Mouse (Mus musculus) urinary bladder, postnatal 25 days (tissue): Measurements from ENCODE around the gene Spesp1.
A peak's percentile ranks its signal among the peaks of the same experiment; 100 is the strongest.

Source experiments
- DNase-seq: peaks from one replicate; pipeline ENCODE4 v3.0.0; 2022; ENCODE audit warnings: low spot score

Gene Spesp1

DNA sequence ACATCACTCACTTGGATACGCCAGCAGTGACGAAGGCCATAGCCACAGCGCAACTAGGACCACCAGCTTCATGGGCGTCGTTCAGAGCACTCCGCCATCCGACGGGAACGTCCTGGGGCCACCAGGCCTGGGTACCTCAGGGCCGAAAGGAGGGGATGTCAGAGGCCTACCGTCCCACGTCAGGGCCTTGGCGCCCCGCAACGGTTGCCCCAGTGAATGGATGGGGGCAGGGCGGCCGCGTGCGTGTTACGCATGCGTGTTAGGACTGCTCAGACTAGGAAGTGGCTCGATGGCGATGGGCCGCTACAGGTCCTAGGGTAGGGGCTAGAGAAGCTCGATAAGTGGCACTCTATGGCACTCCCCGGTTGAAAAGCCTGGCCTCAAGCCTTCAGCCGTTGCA is at the start of gene Spesp1:
Spesp1 (minus strand) TSS at position 218 of the 400 bp plus-strand sequence.
- DNase-seq = no peak

DNA sequence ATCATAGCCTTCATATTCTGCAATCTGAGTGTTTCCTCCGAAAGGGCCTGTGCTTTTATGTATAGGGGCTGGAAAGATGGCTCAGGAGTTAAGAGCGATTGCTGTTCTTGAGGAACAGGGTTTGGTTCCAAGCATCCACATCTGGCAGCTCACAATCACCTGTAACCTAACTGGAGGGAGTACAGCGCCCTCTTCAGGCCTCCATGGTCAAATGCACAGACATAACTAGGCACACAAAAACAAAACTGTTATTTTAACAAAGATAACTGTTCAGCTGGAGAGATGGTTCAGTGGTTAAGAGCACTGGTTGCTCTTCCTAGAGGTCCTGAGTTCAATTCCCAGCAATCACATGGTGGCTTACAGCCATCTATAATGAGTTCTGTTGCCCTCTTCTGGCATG is 44.0 kb upstream of the Spesp1 start:
- DNase-seq = no peak

DNA sequence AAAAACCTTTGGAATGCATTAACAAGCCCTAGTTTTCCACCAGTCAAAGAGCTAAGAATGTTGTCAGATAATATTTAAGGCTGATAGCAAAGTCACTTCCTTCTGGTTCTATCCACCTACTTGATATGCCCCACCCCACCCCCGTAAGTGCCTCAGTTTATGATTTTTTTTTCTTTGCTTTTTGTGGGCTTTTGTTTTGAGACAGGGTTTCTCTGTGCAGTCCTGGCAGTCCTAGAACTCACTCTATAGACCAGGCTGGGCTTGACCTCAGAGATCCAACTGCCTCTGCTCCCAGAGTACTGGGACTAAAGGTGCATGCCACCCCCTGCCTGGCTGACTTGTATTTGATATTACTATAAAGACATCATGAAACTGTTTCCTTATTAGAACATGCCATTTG is 41.8 kb upstream of the Spesp1 start:
- DNase-seq = no peak

DNA sequence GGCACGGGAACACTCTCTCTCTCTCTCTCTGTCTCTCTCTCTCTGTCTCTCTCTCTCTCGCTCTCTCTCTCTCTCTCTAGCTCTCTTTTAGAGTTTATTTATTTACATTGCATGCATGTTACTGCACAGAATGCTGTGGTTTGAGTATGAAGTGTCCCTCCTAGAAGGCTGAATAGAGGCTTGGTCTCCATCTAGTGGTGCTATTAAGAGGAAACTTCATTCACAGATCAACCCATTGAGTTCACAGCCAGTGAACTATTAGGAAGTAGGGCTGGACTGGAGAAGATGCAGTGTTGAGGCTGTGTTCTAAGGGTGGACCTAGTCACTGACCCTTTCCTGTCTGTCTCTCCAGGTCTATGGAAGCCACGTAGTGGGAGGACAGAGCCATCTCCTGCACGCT is 36.7 kb upstream of the Spesp1 start:
- DNase-seq = no peak

DNA sequence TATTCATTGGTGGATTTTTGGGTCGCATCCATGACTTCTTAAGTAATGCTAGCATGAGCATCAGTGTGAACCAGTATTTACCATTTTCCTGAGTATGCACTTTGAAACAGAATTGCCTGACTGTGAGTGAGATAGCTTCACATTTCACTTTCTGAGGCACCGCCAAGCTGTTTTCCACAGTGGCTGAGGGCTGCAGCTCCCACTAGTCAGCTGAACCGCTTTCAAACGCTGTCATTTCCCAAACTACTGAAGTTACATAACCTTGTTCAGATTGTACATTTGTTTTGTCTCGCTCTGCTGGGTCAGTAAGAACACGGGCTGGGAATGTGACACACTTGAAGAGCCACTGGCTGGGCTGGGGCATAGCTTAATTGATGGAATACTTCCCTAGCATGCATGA is 33.5 kb upstream of the Spesp1 start:
- DNase-seq = no peak

DNA sequence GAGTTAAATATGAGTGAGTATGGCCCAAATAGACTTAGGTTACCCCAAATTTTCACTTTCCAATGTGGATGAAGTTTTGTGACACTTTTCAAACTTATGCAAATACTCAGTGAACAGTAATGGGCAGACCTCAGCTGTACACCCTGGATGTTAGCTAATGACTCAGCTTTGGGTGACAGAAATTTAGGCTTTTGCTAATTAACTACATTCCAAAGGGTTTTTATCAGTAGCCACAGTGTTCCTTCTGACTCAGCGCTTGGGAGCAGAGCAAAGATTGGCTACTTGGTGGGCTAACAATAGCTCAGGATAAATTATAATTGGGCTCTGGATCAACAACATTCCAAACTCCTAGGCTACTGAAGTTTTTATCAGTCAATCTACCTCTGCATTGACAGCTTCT is 14.9 kb upstream of the Spesp1 start:
- no peak for DNase-seq

DNA sequence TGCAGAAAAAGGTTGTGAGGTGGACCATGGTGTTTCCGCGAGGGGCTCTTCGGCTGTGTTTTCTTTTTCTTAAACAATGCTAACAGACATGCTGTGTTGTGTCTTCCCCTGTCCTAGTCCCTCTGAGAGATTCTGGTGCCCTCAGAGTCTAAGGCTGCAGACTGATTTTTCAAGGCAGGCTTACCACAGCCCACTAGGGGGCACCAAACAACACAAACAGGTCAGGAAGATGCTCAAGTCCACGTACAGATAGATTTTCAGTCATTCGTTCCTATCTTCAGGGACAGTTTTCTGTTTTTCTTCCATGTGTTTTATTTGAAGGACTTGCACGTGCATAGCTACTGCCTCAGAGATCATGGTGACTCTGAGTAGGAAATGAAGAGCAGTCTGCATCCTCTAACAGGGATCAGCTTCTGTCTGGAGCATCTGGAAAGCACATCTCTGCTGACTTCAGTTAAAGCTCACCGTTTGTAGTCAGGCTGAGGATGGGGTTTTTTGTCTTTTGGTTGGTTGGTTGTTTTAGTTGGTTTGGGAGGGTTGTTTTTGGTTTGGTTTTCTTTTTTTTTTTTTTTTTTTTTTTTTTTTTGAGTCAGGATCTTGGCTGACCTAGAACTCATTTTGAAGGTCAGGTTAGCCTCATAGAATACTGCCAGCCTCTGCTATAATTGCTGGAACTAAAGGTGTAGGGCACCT is 13.1 kb upstream of the Spesp1 start:
- DNase-seq = peak; percentile 79

DNA sequence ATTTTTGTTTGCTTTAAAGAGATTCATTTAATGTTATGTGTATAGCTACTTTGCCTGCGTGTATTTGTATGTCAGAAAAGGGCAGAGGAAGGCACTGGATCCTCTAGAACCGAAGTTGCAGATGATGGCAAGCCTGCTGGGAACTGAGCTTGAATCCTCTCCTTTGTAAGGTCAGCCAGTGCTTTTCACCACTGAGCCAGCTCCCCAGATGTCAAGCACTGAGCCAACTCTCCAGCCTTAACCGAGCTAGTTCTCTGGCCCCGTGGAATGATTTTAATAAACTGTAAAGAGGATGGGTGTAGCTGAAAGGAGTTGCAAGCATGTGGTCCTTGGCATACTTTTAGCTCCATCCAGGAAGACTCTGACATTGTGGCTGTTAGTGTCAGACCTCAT is 5.6 kb upstream of the Spesp1 start:
- DNase-seq = no peak

DNA sequence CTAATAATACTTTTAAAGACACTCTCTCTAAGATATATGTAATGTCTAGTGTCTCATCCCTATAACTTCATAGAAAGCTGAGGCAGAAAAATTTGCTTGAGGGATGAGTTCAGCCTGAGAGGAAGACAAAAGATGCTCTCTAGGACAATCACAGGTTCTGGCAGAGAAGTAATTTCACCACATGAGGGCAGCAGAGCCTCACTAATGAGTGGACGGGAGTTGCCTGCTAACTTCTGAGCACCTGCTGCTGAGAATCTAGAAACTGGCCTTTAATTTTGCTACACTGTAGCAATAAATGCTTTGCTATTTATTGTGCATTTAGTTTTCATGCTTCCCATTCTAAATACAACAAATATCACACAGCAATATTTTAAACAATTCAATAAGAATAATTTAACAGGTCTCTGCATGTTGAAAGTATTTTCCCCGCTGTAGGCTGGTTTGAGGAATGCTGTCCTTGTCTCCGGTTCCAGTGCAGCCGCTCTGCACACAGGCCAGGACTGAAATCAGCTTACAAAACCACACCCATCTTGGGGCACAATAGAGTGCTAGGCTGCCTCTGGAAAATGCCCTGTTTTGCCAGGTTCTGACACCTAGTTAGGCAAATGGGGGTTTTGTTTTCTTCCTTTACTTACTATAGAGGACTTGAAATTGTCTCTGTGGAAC is 5.1 kb upstream of the Spesp1 start:
- DNase-seq = peak; percentile 58

DNA sequence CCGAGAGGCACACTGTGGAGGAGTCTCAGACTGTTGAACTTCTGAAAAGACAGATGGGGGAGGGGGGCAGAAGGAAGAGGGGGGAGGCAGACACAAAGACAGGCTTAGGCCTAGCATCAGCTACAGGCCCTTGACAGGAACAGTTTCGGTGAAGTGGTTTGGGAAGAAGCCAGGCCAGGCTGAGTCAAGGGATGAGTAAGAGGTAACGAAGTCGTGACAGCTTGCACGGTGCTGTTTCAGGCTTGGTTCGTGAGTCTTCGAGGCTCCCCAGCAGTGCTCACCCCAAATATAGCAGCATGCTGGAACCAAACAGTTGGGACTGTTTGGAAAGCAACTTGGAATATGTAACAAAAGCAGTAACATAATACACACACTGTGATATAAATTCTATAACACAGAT is 2.3 kb upstream of the Spesp1 start:
- DNase-seq = no peak

DNA sequence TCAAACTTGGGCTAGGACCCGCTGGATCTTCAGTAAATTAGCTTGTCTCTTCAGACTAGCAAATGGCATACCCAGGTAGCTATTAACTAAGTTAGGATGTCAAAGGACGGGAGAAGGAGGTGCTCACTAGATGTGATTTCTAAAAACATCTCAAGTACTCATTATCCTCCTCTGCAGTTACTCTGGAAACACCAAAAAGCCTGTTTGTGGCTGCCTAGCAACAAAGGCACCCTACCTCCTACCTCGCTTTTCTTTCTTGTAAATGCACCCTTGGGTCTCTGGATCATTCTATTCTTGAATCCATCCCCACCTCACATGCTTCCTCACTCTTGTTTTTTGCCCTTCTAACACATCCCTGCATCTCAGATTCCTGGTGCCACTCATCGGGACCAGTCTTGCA is 5.1 kb downstream of the Spesp1 start:
- no peak for DNase-seq

DNA sequence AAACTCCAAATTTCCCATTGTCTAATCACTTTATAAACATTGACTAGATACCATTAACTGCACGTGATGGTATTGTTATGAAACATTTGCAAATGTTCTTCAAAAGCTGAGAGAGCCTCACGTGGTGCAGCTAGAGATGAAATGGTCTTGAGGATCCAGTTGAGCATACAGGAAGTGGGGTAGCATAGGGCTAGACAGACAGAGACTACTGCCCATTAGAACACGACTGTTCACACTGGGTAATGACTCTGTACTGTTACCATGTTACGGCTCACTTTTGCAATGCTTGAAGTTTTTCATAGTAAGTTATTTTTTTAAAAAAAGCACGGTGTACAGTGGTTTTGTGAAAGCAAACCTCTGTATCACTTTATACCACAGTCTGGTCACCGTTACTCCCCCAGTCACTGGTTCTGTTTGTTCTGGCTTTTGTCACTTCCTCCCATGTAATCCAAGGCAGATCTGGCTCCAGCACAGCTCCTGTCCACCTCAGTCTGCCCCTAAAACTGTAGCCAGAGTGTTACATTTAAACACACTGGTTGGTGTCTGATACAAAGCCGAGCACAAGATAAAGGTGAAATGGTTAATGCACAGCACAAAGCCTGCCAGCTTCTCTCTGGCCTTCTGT is 11.1 kb downstream of the Spesp1 start:
- no peak for DNase-seq

DNA sequence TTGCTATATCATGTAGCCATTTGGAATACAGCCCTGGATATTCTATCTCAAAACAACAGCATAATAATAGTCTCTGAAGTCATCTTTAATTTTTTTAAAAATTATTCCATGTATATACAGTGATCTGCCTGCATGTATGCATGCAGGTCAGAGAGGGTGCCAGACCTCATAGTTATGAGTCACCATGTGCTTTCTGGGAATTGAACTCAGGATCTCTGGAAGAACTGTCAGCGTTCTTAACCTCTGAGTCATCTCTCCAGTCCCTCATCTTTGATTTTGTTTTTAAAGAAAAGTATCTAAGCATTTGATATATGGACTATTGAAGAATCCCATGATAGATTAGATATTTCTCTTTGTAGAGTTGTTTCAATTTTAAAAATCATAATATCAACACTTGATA is 12.8 kb downstream of the Spesp1 start:
- DNase-seq = no peak

DNA sequence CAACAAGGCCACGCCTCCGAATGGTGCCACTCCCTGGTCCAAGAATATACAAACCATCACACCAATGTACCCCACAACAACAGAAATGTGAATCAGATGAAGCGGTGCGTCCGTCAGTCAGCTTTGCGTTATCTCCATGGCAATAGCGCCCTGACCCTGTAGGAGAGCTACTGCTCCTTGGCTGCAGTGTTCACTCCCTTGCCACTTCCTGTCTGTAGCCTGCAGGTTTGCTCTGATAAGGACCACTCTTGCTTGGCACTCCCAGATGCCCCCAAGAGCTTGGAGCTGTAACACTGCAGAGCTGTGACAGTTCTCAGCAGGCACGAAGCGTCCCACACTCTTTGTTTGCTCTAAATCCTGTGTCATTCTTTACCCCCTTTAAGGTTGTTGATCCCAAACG is 16.7 kb downstream of the Spesp1 start:
- DNase-seq = no peak

DNA sequence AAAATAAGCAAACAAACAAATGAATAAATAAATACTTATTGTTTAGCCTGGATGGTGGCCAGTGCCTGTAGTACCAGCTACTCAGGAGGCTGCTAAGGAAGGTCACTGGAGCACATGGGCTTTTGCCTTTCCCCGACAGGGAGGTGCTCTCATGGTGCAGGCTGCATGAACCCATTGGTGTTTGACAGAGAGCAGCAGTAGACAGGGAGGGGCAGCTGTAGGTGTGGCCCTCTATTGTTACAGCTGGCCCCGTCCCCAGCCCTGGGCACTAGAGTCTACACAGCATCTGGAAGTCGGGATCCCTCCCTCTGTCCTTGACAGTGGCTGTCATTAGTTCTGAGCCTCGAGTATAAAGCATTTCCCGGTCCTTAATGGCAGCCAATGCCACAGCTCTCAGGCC is 18.4 kb downstream of the Spesp1 start:
- DNase-seq = no peak

DNA sequence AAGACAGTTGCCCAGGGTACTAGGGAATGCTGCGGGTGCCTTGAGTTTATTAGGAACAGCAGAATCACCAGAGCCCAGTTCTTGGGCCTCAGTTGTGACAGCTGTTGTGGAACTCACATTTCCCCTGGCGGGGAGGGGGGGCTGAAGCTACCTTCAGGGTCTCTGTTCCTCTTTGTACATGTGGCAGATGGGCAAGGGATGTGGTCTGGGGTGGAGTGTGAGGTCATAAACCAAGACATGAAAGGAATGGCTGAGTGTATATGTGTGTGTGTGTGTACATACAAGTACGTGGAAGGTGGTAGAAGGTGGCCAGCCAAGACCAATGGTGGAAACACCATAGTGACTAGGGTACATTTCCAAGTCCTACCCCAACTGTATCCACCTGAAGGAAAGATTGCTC is 20.6 kb downstream of the Spesp1 start:
- no peak for DNase-seq

DNA sequence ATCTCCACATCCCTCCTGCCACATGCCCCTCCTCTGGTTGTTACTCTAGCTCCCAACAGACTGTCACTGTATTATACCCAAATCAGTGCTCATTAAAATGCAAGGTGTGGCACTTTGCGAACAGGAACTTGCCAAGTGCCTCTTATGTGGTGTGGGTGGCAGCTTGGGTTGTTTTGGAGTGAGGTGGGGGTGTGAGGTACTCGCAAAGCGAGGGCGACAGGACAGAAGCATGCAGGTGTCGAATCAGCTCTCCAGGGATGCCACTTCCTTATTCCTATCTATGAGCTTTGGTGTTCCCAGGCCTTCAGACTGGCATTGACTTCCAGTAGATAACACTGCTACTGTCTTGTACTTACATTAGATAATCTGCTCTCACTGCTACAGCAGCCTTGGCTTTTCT is 21.0 kb downstream of the Spesp1 start:
- DNase-seq = no peak

DNA sequence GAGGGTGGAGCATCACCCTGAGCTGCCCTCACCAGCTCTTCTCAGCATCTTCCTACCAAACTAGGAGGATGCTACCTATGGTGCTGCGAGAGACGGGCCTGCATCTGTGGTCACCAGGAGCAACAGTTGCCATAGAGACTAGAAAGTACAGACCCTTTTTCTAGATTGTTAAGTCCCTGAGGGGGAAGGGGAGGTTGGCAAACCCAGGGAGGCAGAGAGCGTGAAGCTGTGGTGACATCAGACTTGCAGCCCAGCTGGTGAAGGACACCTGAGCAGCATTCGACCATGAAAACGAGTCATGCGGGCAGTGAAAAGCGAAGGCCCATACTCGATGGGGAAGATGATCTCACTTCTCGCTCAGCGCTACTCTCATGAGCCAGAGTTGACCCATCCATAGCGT is 24.0 kb downstream of the Spesp1 start:
- no peak for DNase-seq

DNA sequence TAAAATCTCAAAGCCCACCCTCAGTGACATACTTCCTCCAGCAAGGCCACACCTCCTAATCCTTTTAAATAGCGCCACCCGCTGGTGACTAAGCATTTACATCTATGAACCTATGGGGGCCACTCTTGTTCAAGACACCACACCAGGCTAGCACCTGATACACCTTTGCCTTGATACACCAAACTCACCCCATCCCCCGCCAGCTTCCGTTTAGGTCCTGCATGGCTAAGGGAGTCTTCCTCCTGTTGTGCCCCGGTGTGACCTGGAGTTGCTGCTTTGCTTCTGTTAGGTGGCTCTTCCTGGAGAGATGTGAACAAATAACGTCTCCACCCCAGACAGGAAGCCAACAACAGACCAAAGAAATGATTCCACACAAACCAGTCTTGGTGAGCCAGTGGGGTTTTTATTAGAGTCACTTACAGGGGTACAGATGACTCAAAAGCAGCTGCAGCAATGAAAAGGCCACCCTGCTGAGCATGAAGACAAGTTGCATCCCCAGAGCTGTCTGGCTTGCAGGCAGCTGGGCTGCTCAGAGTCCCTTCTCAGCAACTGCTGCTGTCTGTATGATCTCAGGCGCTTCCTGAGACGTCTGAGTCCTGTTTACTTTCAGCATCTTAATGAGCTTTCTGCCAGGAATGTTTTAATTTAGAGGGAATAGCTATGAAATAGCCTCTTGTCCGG is 26.0 kb downstream of the Spesp1 start:
- DNase-seq = no peak

DNA sequence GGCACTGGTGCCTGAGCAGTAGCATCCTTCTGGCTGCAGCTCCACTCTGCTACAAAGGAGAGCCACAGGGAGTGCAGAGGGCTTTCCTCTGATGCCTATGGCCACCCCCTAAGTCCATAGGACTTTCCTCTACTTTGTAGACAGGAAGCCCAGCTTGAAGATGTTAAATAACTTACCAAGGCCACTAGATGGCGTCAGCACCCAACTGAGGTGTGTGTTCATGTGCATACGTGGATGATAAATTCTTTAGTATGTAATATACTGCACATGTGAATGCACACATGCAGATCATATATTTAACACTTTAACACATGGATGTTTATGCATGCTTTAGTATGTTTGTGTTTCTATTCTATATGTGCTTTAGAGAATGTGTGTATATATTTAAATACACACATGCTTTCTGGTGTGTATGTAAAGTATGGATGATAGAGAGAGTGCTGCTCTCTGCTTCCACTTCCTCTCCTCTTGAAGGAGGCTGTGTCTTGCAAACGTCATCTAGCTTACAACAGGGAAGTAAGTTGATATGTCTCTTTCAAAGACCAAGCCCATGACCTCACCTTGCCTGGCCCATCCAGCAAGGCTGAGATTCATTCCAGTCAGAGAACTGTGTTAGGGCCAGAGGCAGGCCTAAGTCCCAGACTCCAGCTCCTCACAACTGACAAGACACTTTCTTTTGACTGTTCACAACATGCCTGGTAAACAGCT is 28.1 kb downstream of the Spesp1 start:
- no peak for DNase-seq

DNA sequence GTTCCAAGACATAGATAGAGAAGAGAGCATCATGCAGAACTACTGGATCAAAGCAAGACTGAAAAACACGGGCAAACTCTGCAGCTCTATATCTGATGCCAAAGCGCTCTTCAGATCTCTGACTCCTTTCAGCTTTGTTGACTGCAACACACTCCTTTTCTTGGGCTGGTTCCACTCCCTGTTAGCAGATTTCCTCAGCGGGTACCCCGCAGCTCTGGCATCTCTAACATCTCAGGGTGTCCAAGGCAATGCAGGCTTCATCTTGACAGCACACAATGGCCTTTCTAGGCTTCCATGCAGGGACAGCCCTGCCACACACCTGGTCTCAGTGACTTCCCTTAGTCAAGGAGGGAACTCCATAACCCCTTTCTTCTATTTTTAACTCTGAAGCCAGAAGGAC is 31.7 kb downstream of the Spesp1 start:
- no peak for DNase-seq

DNA sequence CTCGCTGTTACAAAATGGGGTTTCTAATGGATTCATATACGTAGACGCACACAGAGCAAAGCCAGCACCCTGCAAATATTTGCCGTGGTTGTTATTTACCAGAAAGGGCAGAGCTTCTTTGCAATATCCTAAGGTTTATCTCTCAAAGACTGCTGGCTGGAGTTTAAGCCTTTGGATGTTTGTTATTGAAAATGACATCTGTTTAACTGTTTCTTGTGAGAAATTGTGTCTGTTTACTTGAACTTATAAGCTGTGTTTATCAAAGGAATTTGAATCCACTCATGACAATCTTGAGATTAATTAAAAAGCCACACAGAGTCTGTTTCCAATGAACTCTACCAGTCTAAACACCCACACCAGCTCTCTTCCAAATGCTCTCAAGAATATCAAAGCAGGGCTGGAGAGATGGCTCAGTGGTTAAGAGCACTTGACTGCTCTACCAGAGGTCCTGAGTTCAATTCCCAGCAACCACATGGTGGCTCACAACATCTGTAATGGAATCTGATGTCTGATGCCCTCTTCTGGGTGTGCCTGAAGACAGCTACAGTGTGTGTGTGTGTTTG is 35.5 kb downstream of the Spesp1 start:
- DNase-seq = no peak
